Mouse (Mus musculus): ENCODE data around the gene Epdr1.
"Not testable (repeated sequence)": the region's sequence is repeated elsewhere in the genome, so short reads cannot be mapped to it uniquely, and the experiment has no call there.

The Epdr1 gene

GRCm38 (mm10) chr13:19604916-19605315 lies 14.8 kb downstream of the Epdr1 start:
- in situ Hi-C loops (cut with MboI, MseI), result no loop called here

GRCm38 (mm10) chr13:19603719-19604118 lies 16.0 kb downstream of the Epdr1 start:
- in situ Hi-C loops (cut with MboI, MseI), result no loop called here

- in situ Hi-C loops (cut with MboI, MseI), result no loop called here
These were observed 17.2 kb downstream of the Epdr1 start for GRCm38 (mm10) chr13:19602531-19602930.

GRCm38 (mm10) chr13:19599242-19599641 lies 20.5 kb downstream of the Epdr1 start:
- in situ Hi-C loops (cut with MboI, MseI), result no loop called here

GRCm38 (mm10) chr13:19595141-19595540 lies 24.6 kb downstream of the Epdr1 start:
- in situ Hi-C loops (cut with MboI, MseI), result no loop called here

- in situ Hi-C loops (cut with MboI, MseI), result no loop called here
These were observed 28.5 kb downstream of the Epdr1 start for GRCm38 (mm10) chr13:19590996-19591759.

GRCm38 (mm10) chr13:19575947-19576346 lies 43.8 kb downstream of the Epdr1 start:
- in situ Hi-C loops (cut with MboI, MseI), result no loop called here

- in situ Hi-C loops (cut with MboI, MseI), result not testable (repeated sequence)
These were observed 45.0 kb downstream of the Epdr1 start for GRCm38 (mm10) chr13:19574723-19575122.

GRCm38 (mm10) chr13:19570166-19570565 lies 49.6 kb downstream of the Epdr1 start:
- in situ Hi-C loops (cut with MboI, MseI), result not testable (repeated sequence)

- in situ Hi-C loops (cut with MboI, MseI), result no loop called here
These were observed 57.2 kb downstream of the Epdr1 start for GRCm38 (mm10) chr13:19562510-19562909.

GRCm38 (mm10) chr13:19555391-19555790 lies 64.3 kb downstream of the Epdr1 start:
- in situ Hi-C loops (cut with MboI, MseI), result no loop called here
